ENCODE assay signal across 16 mouse cellular contexts in the genomic region with DNA sequence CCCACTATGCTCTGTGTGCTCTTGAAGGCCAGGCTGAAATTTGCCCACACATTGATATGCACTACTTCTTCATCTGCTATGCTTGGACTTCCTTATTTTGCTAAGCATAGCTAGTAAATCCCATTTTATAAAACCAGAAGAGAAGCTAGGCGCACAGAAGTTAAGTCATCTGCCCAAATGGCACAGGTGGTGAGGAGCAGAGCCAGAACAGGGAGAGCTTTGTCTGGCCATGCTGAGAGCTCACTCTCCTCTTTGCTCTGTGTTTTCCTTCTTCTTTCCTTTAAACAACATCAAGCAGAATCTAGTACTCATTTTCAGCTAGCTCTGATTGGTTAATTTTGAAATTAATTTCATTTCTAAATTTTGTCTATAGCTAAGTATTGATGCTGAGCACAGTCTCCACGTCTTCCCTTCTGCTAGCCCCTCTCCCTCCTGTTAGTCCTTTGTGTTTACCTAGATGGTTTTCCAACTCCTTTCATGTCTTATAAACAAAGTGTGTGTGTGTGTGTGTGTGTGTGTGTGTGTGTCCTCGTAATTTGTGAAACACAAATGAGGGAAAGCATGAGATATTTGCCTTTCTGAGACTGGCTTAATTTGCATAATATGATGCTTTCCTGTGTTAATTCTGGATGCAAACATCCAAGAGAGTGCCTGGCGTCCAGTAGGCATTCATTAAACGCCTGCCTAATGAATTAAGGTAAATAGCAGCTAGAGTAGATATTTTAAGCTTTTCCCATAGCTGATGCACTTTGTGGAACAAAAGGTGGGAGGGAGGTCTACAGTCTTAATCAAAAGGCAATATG.
DNase-seq lines count a peak whose midpoint lies in the region; ATAC-seq and TF ChIP-seq lines count a peak whose summit lies in the region.
"Had no signal": no experiment of that assay in that cellular context is flagged by ENCODE, and none has a peak within 500 bp of the region (broad histone marks: within the 10 kb centered on the region; RNA-seq: fewer than 3 reads in every experiment).

No protein-coding gene starts in this region.

- H3K4me3 ChIP-seq in cerebellum, adult 2 months (replicated peaks; ENCODE audit: insufficient read depth, low read depth, low read length) = no peak overlapping the region
- no peak overlapping the region for H3K4me3 ChIP-seq in forebrain, embryonic 14.5 days (ENCODE audit: low read depth, low read length)
- no peak overlapping the region for H3K4me3 ChIP-seq in gastrocnemius, adult 2 months
- H3K4me3 ChIP-seq in hindbrain, embryonic 16.5 days (ENCODE audit: low read length) = no peak overlapping the region
- H3K4me3 ChIP-seq: hindbrain, embryonic 13.5 days; intestine, embryonic 15.5 days had no signal

- no peaks in the 10 kb centered on the region for H3K4me1 ChIP-seq in cerebellum, adult 2 months (ENCODE audit: control insufficient read depth, insufficient read depth, low read length)
- H3K4me1 ChIP-seq in forebrain, embryonic 14.5 days (ENCODE audit: control insufficient read depth, insufficient read depth, low read length) = no peaks in the 10 kb centered on the region
- no peaks in the 10 kb centered on the region for H3K4me1 ChIP-seq in hindbrain, embryonic 16.5 days (ENCODE audit: control insufficient read depth, insufficient read depth, low read depth, low read length)
- H3K4me1 ChIP-seq: intestine, embryonic 15.5 days had no signal

- no peak for TF ChIP-seq CTCF in brain, embryonic 14.5 days (IDR thresholded peaks at IDR 0.05; ENCODE audit: borderline replicate concordance, extremely low read depth, insufficient read depth, insufficient read length)
- TF ChIP-seq CTCF in cerebellum, adult 2 months (IDR thresholded peaks at IDR 0.05; ENCODE audit: borderline replicate concordance, insufficient read depth, low read depth, low read length) = no peak
- TF ChIP-seq CTCF in gastrocnemius, adult 2 months (IDR thresholded peaks at IDR 0.05) = no peak

- peak; percentile 57 for ATAC-seq in forebrain, embryonic 14.5 days
- ATAC-seq in hindbrain, embryonic 16.5 days = no peak
- ATAC-seq: intestine, embryonic 15.5 days; lung, postnatal 0 days; midbrain, embryonic 16.5 days had no signal

- intact Hi-C loops in gastrocnemius, adult 2 months (cut with DNase I) = no loop called here

- no peaks in the 10 kb centered on the region; the same call in 1 of the 2 replicates for H3K27me3 ChIP-seq in cerebellum, adult 2 months (ENCODE audit: control insufficient read depth, insufficient read depth, low read length)
- no peaks in the 10 kb centered on the region for H3K27me3 ChIP-seq in forebrain, embryonic 14.5 days (replicated peaks; ENCODE audit: control insufficient read depth, insufficient read depth, low read length)
- H3K27me3 ChIP-seq in hindbrain, embryonic 16.5 days (replicated peaks; ENCODE audit: control insufficient read depth, insufficient read depth, low read length) = no peaks in the 10 kb centered on the region
- H3K27me3 ChIP-seq: hindbrain, embryonic 13.5 days; intestine, embryonic 15.5 days had no signal

- no peaks in the 10 kb centered on the region for H3K36me3 ChIP-seq in forebrain, embryonic 14.5 days (ENCODE audit: control insufficient read depth, insufficient read depth, low read length)
- H3K36me3 ChIP-seq in hindbrain, embryonic 16.5 days (ENCODE audit: control insufficient read depth, insufficient read depth, low read length) = no peaks in the 10 kb centered on the region
- H3K36me3 ChIP-seq: hindbrain, embryonic 13.5 days; intestine, embryonic 15.5 days had no signal

- H3K27ac ChIP-seq in cerebellum, adult 2 months (ENCODE audit: insufficient read depth, low read length) = no peak overlapping the region
- no peak overlapping the region for H3K27ac ChIP-seq in forebrain, embryonic 14.5 days (ENCODE audit: low read depth, low read length)
- no peak overlapping the region for H3K27ac ChIP-seq in gastrocnemius, adult 2 months
- H3K27ac ChIP-seq in hindbrain, embryonic 16.5 days (ENCODE audit: low read depth, low read length) = no peak overlapping the region
- H3K27ac ChIP-seq: hindbrain, embryonic 13.5 days; intestine, embryonic 15.5 days had no signal

- no peak for TF ChIP-seq POLR2A in brain, embryonic 14.5 days (IDR thresholded peaks at IDR 0.05; ENCODE audit: borderline replicate concordance, extremely low read depth, insufficient read depth, insufficient read length, poor library complexity, severe bottlenecking)
- no peak for TF ChIP-seq POLR2A in cerebellum, adult 2 months (IDR thresholded peaks at IDR 0.05; ENCODE audit: borderline replicate concordance, insufficient read depth, low read length)

- 51% methylated on average over 5 of the region's 5 CpGs for WGBS in cerebellum, adult 2 months
- WGBS in forebrain, embryonic 14.5 days = 36% methylated on average over 5 of the region's 5 CpGs
- WGBS in hindbrain, embryonic 16.5 days = 68% methylated on average over 5 of the region's 5 CpGs

- peak; percentile 20 to 42 for DNase-seq in layer of hippocampus, adult 18-20 months (ENCODE audit: low spot score in 2 of 2)
- no peak for DNase-seq in layer of hippocampus, postnatal 25 days (ENCODE audit: extremely low spot score in 1 of 2, low spot score in 1 of 2)
- DNase-seq in brain, embryonic 14.5 days (ENCODE audit: low read depth) = peak; percentile 62
- peak; percentile 47 to 71 for DNase-seq in cerebellum, adult 2 months
- DNase-seq in forebrain, embryonic 14.5 days (ENCODE audit: low spot score) = peak; percentile 49
- DNase-seq in gastrocnemius, adult 2 months = no peak
- DNase-seq: adrenal gland, adult 2 months; gastrocnemius, postnatal 25 days; liver; right cerebral cortex, postnatal 25 days; thymus, postnatal 36 days had no signal

- no peak overlapping the region for H3K4me2 ChIP-seq in forebrain, embryonic 14.5 days (ENCODE audit: low read length)
- no peak overlapping the region for H3K4me2 ChIP-seq in hindbrain, embryonic 16.5 days (ENCODE audit: low read length)
- H3K4me2 ChIP-seq: hindbrain, embryonic 13.5 days; intestine, embryonic 15.5 days had no signal

- no peaks in the 10 kb centered on the region for H3K9me3 ChIP-seq in forebrain, embryonic 14.5 days (replicated peaks; ENCODE audit: control insufficient read depth, low read length)
- no peaks in the 10 kb centered on the region for H3K9me3 ChIP-seq in hindbrain, embryonic 16.5 days (ENCODE audit: control insufficient read depth, low read length)
- H3K9me3 ChIP-seq: hindbrain, embryonic 13.5 days; intestine, embryonic 15.5 days had no signal

- no peak overlapping the region for H3K9ac ChIP-seq in forebrain, embryonic 14.5 days (ENCODE audit: low read length)
- H3K9ac ChIP-seq in hindbrain, embryonic 16.5 days (ENCODE audit: low read depth, low read length) = no peak overlapping the region
- H3K9ac ChIP-seq: hindbrain, embryonic 13.5 days; intestine, embryonic 15.5 days had no signal

Comparison
In these comparisons a context has a peak if more than half of its experiments do, and no peak if none do; other contexts are left out.
1. DNase-seq: peak in layer of hippocampus, adult 18-20 months (2 of 2), brain, embryonic 14.5 days (single experiment), cerebellum, adult 2 months (2 of 2) and forebrain, embryonic 14.5 days (single experiment); none in layer of hippocampus, postnatal 25 days (0 of 2) and gastrocnemius, adult 2 months (single experiment).